Mouse (Mus musculus) midbrain, embryonic 14.5 days (tissue): ENCODE results near the gene Mmd2. TPM values are rescaled to one million over a fixed set of nuclear protein-coding genes. Genes with fewer than 3 reads are reported as not detected.

Experiments
- ATAC-seq: fragments of 200-750 bp; cut with Nextera tagmentation; 2 replicates; pipeline ENCODE4 v1.8.0; 2017; ENCODE audit warnings: moderate number of reproducible peaks, moderate library complexity; ENCODE audit not compliant: low FRiP score, low TSS enrichment
- DNase-seq: peaks from one replicate; pipeline ENCODE4 v3.0.0-alpha.2; 2015
- H3K27ac ChIP-seq: fragments of 300-500 bp; sonication (generic); replicated peaks from 2 replicates; pipeline ENCODE4 v1.5.1; 2014; ENCODE audit warnings: mild to moderate bottlenecking, low read depth, low read length, moderate library complexity
- H3K27me3 ChIP-seq: fragments of 300-500 bp; sonication (generic); 2 replicates; pipeline ENCODE4 v1.6.1; 2014; ENCODE audit warnings: low read length, control low read depth, mixed read lengths; ENCODE audit not compliant: control insufficient read depth, insufficient read depth
- H3K36me3 ChIP-seq: fragments of 300-500 bp; sonication (generic); 2 replicates; pipeline ENCODE4 v1.6.1; 2014; ENCODE audit warnings: low read length, control low read depth; ENCODE audit not compliant: control insufficient read depth, insufficient read depth
- H3K4me1 ChIP-seq: fragments of 300-500 bp; sonication (generic); 2 replicates; pipeline ENCODE4 v1.6.1; 2014; ENCODE audit warnings: mild to moderate bottlenecking, antibody characterized with exemption, low read length, control low read depth; ENCODE audit not compliant: control insufficient read depth, insufficient read depth
- H3K4me2 ChIP-seq: fragments of 300-500 bp; sonication (generic); 2 replicates; pipeline ENCODE4 v1.6.1; 2014; ENCODE audit warnings: mild to moderate bottlenecking, low read length, moderate library complexity
- H3K4me3 ChIP-seq: fragments of 300-500 bp; sonication (generic); replicated peaks from 2 replicates; pipeline ENCODE4 v1.5.1; 2014; ENCODE audit warnings: low read depth, low read length
- H3K9ac ChIP-seq: fragments of 300-500 bp; sonication (generic); replicated peaks from 2 replicates; pipeline ENCODE4 v1.6.1; 2014; ENCODE audit warnings: mild to moderate bottlenecking, low read length, moderate library complexity
- H3K9me3 ChIP-seq: fragments of 300-500 bp; sonication (generic); 2 replicates; pipeline ENCODE4 v1.6.1; 2016; ENCODE audit warnings: low read length, control low read depth, mixed read lengths; ENCODE audit not compliant: control insufficient read depth
- WGBS: fragments of 180-500 bp; shearing (Covaris S2); extraction: QIAGEN DNeasy Blood & Tissue Kit; methylation state at CpG from one replicate; pipeline ENCODE4 v1.1.7; 2014; 5-methylcytosine and 5-hydroxymethylcytosine counted together
- polyA plus RNA-seq: library from polyadenylated mRNA; unstranded; fragments of >200 nt; fragmentation: Nextera tagmentation; extraction: Ambion mirVana; gene quantifications from 2 replicates; pipeline ENCODE4 v1.2.1, GENCODE M21; 2014

Mmd2 gene
- polyA plus RNA-seq, 1 experiment from 2014 or later = 35.3 TPM

- 54% methylated on average over 7 of the region's 7 CpGs for WGBS
- DNase-seq (no peak), ATAC-seq (no peak)
- Histone ChIP-seq H3K27ac (no peak overlapping the region), H3K4me2 (no peak overlapping the region), H3K4me3 (no peak overlapping the region), H3K36me3 (no peaks in the 10 kb centered on the region), H3K4me1 (no peaks in the 10 kb centered on the region), H3K9me3 (no peaks in the 10 kb centered on the region), H3K27me3 (no peaks in the 10 kb centered on the region), H3K9ac (no peak overlapping the region)
These were observed 48.3 kb downstream of the Mmd2 start for GRCm38 (mm10) chr5:142560261-142560660.

- ATAC-seq (peak; percentile 55; the same call in 1 of the 2 replicates), DNase-seq (peak; percentile 85)
- H3K36me3 ChIP-seq = no peaks in the 10 kb centered on the region
- H3K4me3 ChIP-seq = no peak overlapping the region
- no peaks in the 10 kb centered on the region for H3K4me1 ChIP-seq
- no peaks in the 10 kb centered on the region for H3K9me3 ChIP-seq
- 25% methylated on average over 19 of the region's 21 CpGs for WGBS
- H3K4me2 ChIP-seq = no peak overlapping the region
- H3K9ac ChIP-seq = no peak overlapping the region
- H3K27me3 ChIP-seq = no peaks in the 10 kb centered on the region
- H3K27ac ChIP-seq = no peak overlapping the region
These were observed 51.1 kb downstream of the Mmd2 start for GRCm38 (mm10) chr5:142557397-142558067.

- DNase-seq (no peak), ATAC-seq (no peak)
- H3K9ac ChIP-seq = no peak overlapping the region
- no peak overlapping the region for H3K4me2 ChIP-seq
- H3K36me3 ChIP-seq = no peaks in the 10 kb centered on the region
- no peaks in the 10 kb centered on the region for H3K9me3 ChIP-seq
- H3K27ac ChIP-seq = no peak overlapping the region
- H3K27me3 ChIP-seq = no peaks in the 10 kb centered on the region
- no peak overlapping the region for H3K4me3 ChIP-seq
- WGBS = 96% methylated on average over 4 of the region's 4 CpGs
- no peaks in the 10 kb centered on the region for H3K4me1 ChIP-seq
These were observed 51.9 kb downstream of the Mmd2 start for GRCm38 (mm10) chr5:142556721-142557120.

GRCm38 (mm10) chr5:142555866-142556265, 52.7 kb downstream of the Mmd2 start:
- H3K27me3 ChIP-seq = no peaks in the 10 kb centered on the region
- WGBS = 79% methylated on average over 5 of the region's 5 CpGs
- no peaks in the 10 kb centered on the region for H3K9me3 ChIP-seq
- H3K9ac ChIP-seq = no peak overlapping the region
- no peak overlapping the region for H3K27ac ChIP-seq
- no peaks in the 10 kb centered on the region for H3K4me1 ChIP-seq
- no peaks in the 10 kb centered on the region for H3K36me3 ChIP-seq
- no peak for DNase-seq
- no peak overlapping the region for H3K4me2 ChIP-seq
- H3K4me3 ChIP-seq = no peak overlapping the region
- no peak for ATAC-seq

- ATAC-seq = peak; percentile 91
- WGBS = 3% methylated on average over 76 of the region's 80 CpGs
These were observed 57.6 kb downstream of the Mmd2 start, which contains the start of gene Radil for GRCm38 (mm10) chr5:142550706-142551652. Gene Radil (minus strand): TSS chr5:142551098.

GRCm38 (mm10) chr5:142549961-142550705, 58.5 kb downstream of the Mmd2 start:
- H3K4me2 ChIP-seq = peak overlapping the region; percentile 87
- H3K9me3 ChIP-seq = no peaks in the 10 kb centered on the region
- DNase-seq (peak; percentile 74), ATAC-seq (peak; percentile 49)
- peak overlapping the region; percentile 64 for H3K27ac ChIP-seq
- H3K27me3 ChIP-seq = no peaks in the 10 kb centered on the region
- no peaks in the 10 kb centered on the region for H3K36me3 ChIP-seq
- H3K9ac ChIP-seq = peak overlapping the region; percentile 66
- WGBS = under 1% methylated on average over 31 of the region's 31 CpGs
- H3K4me1 ChIP-seq = peaks cover 13% of the 10 kb centered on the region; the same call in 1 of the 2 replicates
- peak overlapping the region; percentile 63 for H3K4me3 ChIP-seq

More at GRCm38 (mm10) chr5:142550706-142551652, 57.6 kb downstream of the Mmd2 start, which contains the start of gene Radil:
- peak; percentile 98 for DNase-seq
- Histone ChIP-seq H3K4me1 (peaks cover 13% of the 10 kb centered on the region; the same call in 1 of the 2 replicates), H3K27me3 (no peaks in the 10 kb centered on the region), H3K9ac (peak within 1 kb of the TSS; percentile 66), H3K27ac (peak within 1 kb of the TSS; percentile 64), H3K9me3 (no peaks in the 10 kb centered on the region), H3K4me2 (peak within 1 kb of the TSS; percentile 87), H3K4me3 (peak within 1 kb of the TSS; percentile 63), H3K36me3 (no peaks in the 10 kb centered on the region)

- peak overlapping the region; percentile 63 for H3K4me3 ChIP-seq
- peaks cover 13% of the 10 kb centered on the region; the same call in 1 of the 2 replicates for H3K4me1 ChIP-seq
- DNase-seq = no peak
- 32% methylated on average over 9 of the region's 9 CpGs for WGBS
- no peaks in the 10 kb centered on the region for H3K9me3 ChIP-seq
- no peak overlapping the region for H3K27ac ChIP-seq
- no peaks in the 10 kb centered on the region for H3K27me3 ChIP-seq
- no peak for ATAC-seq
- H3K9ac ChIP-seq = no peak overlapping the region
- peak overlapping the region; percentile 87 for H3K4me2 ChIP-seq
- no peaks in the 10 kb centered on the region for H3K36me3 ChIP-seq
These were observed 59.2 kb downstream of the Mmd2 start for GRCm38 (mm10) chr5:142549441-142549840.

GRCm38 (mm10) chr5:142547066-142547465, 61.5 kb downstream of the Mmd2 start:
- Histone ChIP-seq H3K4me3 (no peak overlapping the region), H3K4me2 (no peak overlapping the region), H3K9ac (no peak overlapping the region), H3K27me3 (no peaks in the 10 kb centered on the region), H3K36me3 (0 out of 2 replicates have a peak, but pooled peaks cover 4% of the 10 kb centered on the region), H3K9me3 (no peaks in the 10 kb centered on the region), H3K27ac (no peak overlapping the region), H3K4me1 (peaks cover 13% of the 10 kb centered on the region; the same call in 1 of the 2 replicates)
- WGBS = 84% methylated on average over 3 of the region's 3 CpGs
- ATAC-seq (no peak), DNase-seq (no peak)
